Mouse (Mus musculus) embryonic fibroblast, embryonic 13.5 days (primary cell): ENCODE results near the gene Itpr1.

Source experiments
- CTCF ChIP-seq: IDR thresholded peaks from 2 replicates; pipeline ENCODE4 v1.5.1; 2011; ENCODE audit warnings: mild to moderate bottlenecking, control low read depth, low read length, moderate library complexity, borderline replicate concordance; ENCODE audit not compliant: insufficient read depth
- POLR2A ChIP-seq: IDR thresholded peaks from 2 replicates; pipeline ENCODE4 v1.6.1; 2011; ENCODE audit warnings: low read depth, mild to moderate bottlenecking, control low read depth, low read length, moderate library complexity

DNA sequence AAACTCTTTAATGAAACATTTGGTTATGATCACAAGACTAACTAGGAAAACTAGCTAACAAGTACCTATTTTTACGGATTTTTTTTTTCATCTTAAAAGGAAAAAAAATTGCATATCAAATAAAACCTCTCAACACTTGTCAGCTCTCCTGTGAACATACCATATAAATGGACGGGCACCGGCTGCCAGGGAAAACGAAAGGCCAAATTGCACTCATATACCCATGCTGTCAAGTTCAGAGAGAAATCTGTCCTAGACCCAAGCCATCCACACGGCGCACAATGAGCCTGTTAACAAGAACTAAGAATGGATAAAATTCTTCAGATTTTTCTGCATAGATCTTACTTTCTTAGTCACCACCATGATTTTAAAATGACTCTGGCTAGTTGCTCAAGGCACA is 379.7 kb downstream of the Itpr1 start:
- TF ChIP-seq CTCF (no peak), POLR2A (no peak)
